Mouse (Mus musculus) cortical plate, adult 2 months (tissue): ENCODE data around the gene Phf23.

Experiments
- CTCF ChIP-seq: fragments of 200-500 bp; IDR thresholded peaks from 2 replicates; pipeline ENCODE4 v1.5.1; 2011; ENCODE audit warnings: mild to moderate bottlenecking, control low read depth, low read length; ENCODE audit not compliant: insufficient read depth; ENCODE audit errors: extremely low read depth
- POLR2A ChIP-seq: fragments of 200-500 bp; IDR thresholded peaks from 2 replicates; pipeline ENCODE4 v1.6.1; 2011; ENCODE audit warnings: mild to moderate bottlenecking, low read length, control low read depth; ENCODE audit not compliant: insufficient read depth; ENCODE audit errors: extremely low read depth

GRCm38 (mm10) chr11:69956218-69956617 lies 39.4 kb upstream of the Phf23 start:
- TF ChIP-seq CTCF (no peak), POLR2A (no peak)
